Mouse (Mus musculus): ENCODE data around the gene Tgfbi. TPM values are rescaled to one million over a fixed set of nuclear protein-coding genes. Genes with fewer than 3 reads are reported as not detected.

Gene Tgfbi
- polyA plus RNA-seq, 1 experiment from 2014 or later, result 20.1 TPM

- DNase-seq (ENCODE audit: extremely low spot score, low spot score), result no peak
- no peaks in the 10 kb centered on the region for H3K27me3 ChIP-seq (ENCODE audit: poor library complexity, severe bottlenecking)
- H3K4me1 ChIP-seq, result peaks cover 42% of the 10 kb centered on the region
- no peaks in the 10 kb centered on the region for H3K36me3 ChIP-seq (replicated peaks)
- H3K27ac ChIP-seq, result no peak overlapping the region
- 95% methylated on average over 2 of the region's 2 CpGs for WGBS
- no peaks in the 10 kb centered on the region for H3K9me3 ChIP-seq
- no peak overlapping the region for H3K4me3 ChIP-seq
Observed at GRCm38 (mm10) chr13:56650020-56650419, 40.7 kb downstream of the Tgfbi start.

GRCm38 (mm10) chr13:56652381-56652780, 43.1 kb downstream of the Tgfbi start:
- peak overlapping the region; percentile 51; the same call in 1 of the 2 replicates for H3K27ac ChIP-seq
- no peaks in the 10 kb centered on the region for H3K9me3 ChIP-seq
- 61% methylated on average over 8 of the region's 8 CpGs for WGBS
- peaks cover 40% of the 10 kb centered on the region for H3K4me1 ChIP-seq
- H3K36me3 ChIP-seq (replicated peaks), result no peaks in the 10 kb centered on the region
- no peak for DNase-seq (ENCODE audit: extremely low spot score, low spot score)
- no peak overlapping the region for H3K4me3 ChIP-seq
- H3K27me3 ChIP-seq (ENCODE audit: poor library complexity, severe bottlenecking), result no peaks in the 10 kb centered on the region

GRCm38 (mm10) chr13:56654176-56654575, 44.9 kb downstream of the Tgfbi start:
- no peak for DNase-seq (ENCODE audit: extremely low spot score, low spot score)
- Histone ChIP-seq H3K4me1 (peaks cover 23% of the 10 kb centered on the region), H3K27ac (peak overlapping the region; percentile 25; the same call in 1 of the 2 replicates), H3K27me3 (ENCODE audit: poor library complexity, severe bottlenecking) (no peaks in the 10 kb centered on the region), H3K9me3 (no peaks in the 10 kb centered on the region), H3K4me3 (no peak overlapping the region), H3K36me3 (replicated peaks) (no peaks in the 10 kb centered on the region)
- WGBS, result 88% methylated on average over 5 of the region's 5 CpGs

GRCm38 (mm10) chr13:56657946-56658512, 48.7 kb downstream of the Tgfbi start:
- DNase-seq (ENCODE audit: extremely low spot score, low spot score), result peak; percentile 68
- H3K4me3 ChIP-seq, result no peak overlapping the region
- WGBS, result 38% methylated on average over 7 of the region's 7 CpGs
- H3K27ac ChIP-seq, result peak overlapping the region; percentile 16
- H3K36me3 ChIP-seq (replicated peaks), result no peaks in the 10 kb centered on the region
- peaks cover 19% of the 10 kb centered on the region; the same call in 1 of the 2 replicates for H3K4me1 ChIP-seq
- H3K9me3 ChIP-seq, result no peaks in the 10 kb centered on the region
- no peaks in the 10 kb centered on the region for H3K27me3 ChIP-seq (ENCODE audit: poor library complexity, severe bottlenecking)

- 0 out of 2 replicates have a peak, but pooled peaks cover 10% of the 10 kb centered on the region for H3K4me1 ChIP-seq
- no peak for DNase-seq (ENCODE audit: extremely low spot score, low spot score)
- no peak overlapping the region for H3K27ac ChIP-seq
- H3K27me3 ChIP-seq (ENCODE audit: poor library complexity, severe bottlenecking), result no peaks in the 10 kb centered on the region
- no peak overlapping the region for H3K4me3 ChIP-seq
- H3K9me3 ChIP-seq, result no peaks in the 10 kb centered on the region
- 74% methylated on average over 6 of the region's 6 CpGs for WGBS
- H3K36me3 ChIP-seq (replicated peaks), result no peaks in the 10 kb centered on the region
Observed at GRCm38 (mm10) chr13:56658931-56659330, 49.6 kb downstream of the Tgfbi start.

- H3K4me1 ChIP-seq, result peaks cover 17% of the 10 kb centered on the region; the same call in 1 of the 2 replicates
- no peak for DNase-seq (ENCODE audit: extremely low spot score, low spot score)
- 71% methylated on average over 7 of the region's 7 CpGs for WGBS
- no peaks in the 10 kb centered on the region for H3K27me3 ChIP-seq (ENCODE audit: poor library complexity, severe bottlenecking)
- no peak overlapping the region for H3K4me3 ChIP-seq
- H3K36me3 ChIP-seq (replicated peaks), result no peaks in the 10 kb centered on the region
- H3K9me3 ChIP-seq, result no peaks in the 10 kb centered on the region
- peak overlapping the region; percentile 61 for H3K27ac ChIP-seq
Observed at GRCm38 (mm10) chr13:56661914-56662621, 52.7 kb downstream of the Tgfbi start.

- WGBS, result 77% methylated on average over 17 of the region's 17 CpGs
- Histone ChIP-seq H3K4me1 (peaks cover 20% of the 10 kb centered on the region; the same call in 1 of the 2 replicates), H3K4me3 (no peak overlapping the region), H3K36me3 (replicated peaks) (no peaks in the 10 kb centered on the region), H3K27me3 (ENCODE audit: poor library complexity, severe bottlenecking) (no peaks in the 10 kb centered on the region), H3K27ac (no peak overlapping the region), H3K9me3 (no peaks in the 10 kb centered on the region)
- DNase-seq (ENCODE audit: extremely low spot score, low spot score), result no peak
Observed at GRCm38 (mm10) chr13:56664256-56665170, 55.2 kb downstream of the Tgfbi start.

- H3K4me3 ChIP-seq, result no peak overlapping the region
- H3K9me3 ChIP-seq, result no peaks in the 10 kb centered on the region
- H3K27ac ChIP-seq, result peak overlapping the region; percentile 36; the same call in 1 of the 2 replicates
- H3K27me3 ChIP-seq (ENCODE audit: poor library complexity, severe bottlenecking), result no peaks in the 10 kb centered on the region
- H3K4me1 ChIP-seq, result peaks cover 9% of the 10 kb centered on the region; the same call in 1 of the 2 replicates
- 81% methylated on average over 11 of the region's 11 CpGs for WGBS
- H3K36me3 ChIP-seq (replicated peaks), result no peaks in the 10 kb centered on the region
- no peak for DNase-seq (ENCODE audit: extremely low spot score, low spot score)
Observed at GRCm38 (mm10) chr13:56671206-56671605, 61.9 kb downstream of the Tgfbi start.

GRCm38 (mm10) chr13:56677731-56678130, 68.4 kb downstream of the Tgfbi start:
- Histone ChIP-seq H3K4me3 (no peak overlapping the region), H3K9me3 (no peaks in the 10 kb centered on the region), H3K36me3 (replicated peaks) (no peaks in the 10 kb centered on the region), H3K27me3 (ENCODE audit: poor library complexity, severe bottlenecking) (no peaks in the 10 kb centered on the region), H3K4me1 (peaks cover 25% of the 10 kb centered on the region), H3K27ac (peak overlapping the region; percentile 44; the same call in 1 of the 2 replicates)
- 80% methylated on average over 4 of the region's 4 CpGs for WGBS
- no peak for DNase-seq (ENCODE audit: extremely low spot score, low spot score)

GRCm38 (mm10) chr13:56678188-56678787, 69.0 kb downstream of the Tgfbi start:
- Histone ChIP-seq H3K27me3 (ENCODE audit: poor library complexity, severe bottlenecking) (no peaks in the 10 kb centered on the region), H3K9me3 (no peaks in the 10 kb centered on the region), H3K4me1 (peaks cover 25% of the 10 kb centered on the region), H3K4me3 (no peak overlapping the region), H3K36me3 (replicated peaks) (no peaks in the 10 kb centered on the region), H3K27ac (peak overlapping the region; percentile 44)
- 50% methylated on average over 10 of the region's 10 CpGs for WGBS
- DNase-seq (ENCODE audit: extremely low spot score, low spot score), result no peak

- 80% methylated on average over 10 of the region's 10 CpGs for WGBS
- Histone ChIP-seq H3K27me3 (ENCODE audit: poor library complexity, severe bottlenecking) (no peaks in the 10 kb centered on the region), H3K36me3 (replicated peaks) (no peaks in the 10 kb centered on the region), H3K4me1 (peaks cover 19% of the 10 kb centered on the region), H3K27ac (peak overlapping the region; percentile 44; the same call in 1 of the 2 replicates), H3K9me3 (no peaks in the 10 kb centered on the region), H3K4me3 (no peak overlapping the region)
- DNase-seq (ENCODE audit: extremely low spot score, low spot score), result no peak
Observed at GRCm38 (mm10) chr13:56678826-56679504, 69.6 kb downstream of the Tgfbi start.

- Histone ChIP-seq H3K4me1 (peaks cover 19% of the 10 kb centered on the region), H3K9me3 (no peaks in the 10 kb centered on the region), H3K27me3 (ENCODE audit: poor library complexity, severe bottlenecking) (no peaks in the 10 kb centered on the region), H3K36me3 (replicated peaks) (no peaks in the 10 kb centered on the region), H3K27ac (no peak overlapping the region), H3K4me3 (no peak overlapping the region)
- WGBS, result 82% methylated on average over 4 of the region's 4 CpGs
- no peak for DNase-seq (ENCODE audit: extremely low spot score, low spot score)
Observed at GRCm38 (mm10) chr13:56681924-56682323, 72.6 kb downstream of the Tgfbi start.

Measured in forebrain, embryonic 10.5 days (tissue).